Mouse (Mus musculus): ENCODE measurements at regions not wholly inside any gene's neighbourhood (a gene's known extent, or its start where the extent isn't known, plus 50 kb on each side); places are given as distances from the start of the nearest gene placed in this dataset.

GRCm38 (mm10) chr1:183611966-183612694, 194.1 kb downstream of the Hhipl2 start:
- no peak for DNase-seq (ENCODE audit: low spot score in 2 of 2)
- intact Hi-C loops (cut with DNase I): no loop called here

GRCm38 (mm10) chr1:183619451-183620059, 201.5 kb downstream of the Hhipl2 start:
- no peak for DNase-seq (ENCODE audit: low spot score in 2 of 2)
- intact Hi-C loops (cut with DNase I): no loop called here

GRCm38 (mm10) chr1:183622341-183622740, 204.3 kb downstream of the Hhipl2 start:
- no peak for DNase-seq (ENCODE audit: low spot score in 2 of 2)
- intact Hi-C loops (cut with DNase I): no loop called here

GRCm38 (mm10) chr1:183624266-183624665, 206.3 kb downstream of the Hhipl2 start:
- intact Hi-C loops (cut with DNase I): no loop called here
- DNase-seq (ENCODE audit: low spot score in 2 of 2): no peak

GRCm38 (mm10) chr1:183633810-183634209, 215.8 kb downstream of the Hhipl2 start:
- DNase-seq (ENCODE audit: low spot score in 2 of 2): no peak
- intact Hi-C loops (cut with DNase I): no loop called here

GRCm38 (mm10) chr1:183634836-183635235, 216.8 kb downstream of the Hhipl2 start:
- intact Hi-C loops (cut with DNase I): no loop called here
- DNase-seq (ENCODE audit: low spot score in 2 of 2): no peak

- intact Hi-C loops (cut with DNase I): no loop called here
- no peak for DNase-seq (ENCODE audit: low spot score in 2 of 2)
These were observed 219.2 kb downstream of the Hhipl2 start for GRCm38 (mm10) chr1:183637214-183637613.

GRCm38 (mm10) chr1:183639332-183639731, 221.3 kb downstream of the Hhipl2 start:
- intact Hi-C loops (cut with DNase I): no loop called here
- DNase-seq (ENCODE audit: low spot score in 2 of 2): no peak

GRCm38 (mm10) chr1:183640568-183640967, 222.6 kb downstream of the Hhipl2 start:
- intact Hi-C loops (cut with DNase I): no loop called here

GRCm38 (mm10) chr1:183644001-183644400, 226.0 kb downstream of the Hhipl2 start:
- no peak for DNase-seq (ENCODE audit: low spot score in 2 of 2)
- intact Hi-C loops (cut with DNase I): no loop called here

More at GRCm38 (mm10) chr1:183640568-183640967, 222.6 kb downstream of the Hhipl2 start:
- DNase-seq (ENCODE audit: low spot score in 2 of 2): no peak

GRCm38 (mm10) chr1:183653878-183654277, 235.9 kb downstream of the Hhipl2 start:
- intact Hi-C loops (cut with DNase I): no loop called here
- no peak for DNase-seq (ENCODE audit: low spot score in 2 of 2)

- intact Hi-C loops (cut with DNase I): no loop called here
These were observed 239.0 kb downstream of the Hhipl2 start for GRCm38 (mm10) chr1:183657043-183657442.

GRCm38 (mm10) chr1:183660541-183660940, 242.5 kb downstream of the Hhipl2 start:
- no peak for DNase-seq (ENCODE audit: low spot score in 2 of 2)
- intact Hi-C loops (cut with DNase I): no loop called here

More at GRCm38 (mm10) chr1:183657043-183657442, 239.0 kb downstream of the Hhipl2 start:
- peak in 1 of 2 experiments; percentile 10 for DNase-seq (ENCODE audit: low spot score in 2 of 2)

GRCm38 (mm10) chr1:183662369-183663043, 244.5 kb downstream of the Hhipl2 start:
- intact Hi-C loops (cut with DNase I): no loop called here
- DNase-seq (ENCODE audit: low spot score in 2 of 2): no peak

GRCm38 (mm10) chr1:183669271-183669670, 251.3 kb downstream of the Hhipl2 start:
- DNase-seq (ENCODE audit: low spot score in 2 of 2): no peak
- intact Hi-C loops (cut with DNase I): no loop called here

GRCm38 (mm10) chr1:183669674-183670073, 251.7 kb downstream of the Hhipl2 start:
- DNase-seq (ENCODE audit: low spot score in 2 of 2): peak; percentile 7 to 10
- intact Hi-C loops (cut with DNase I): no loop called here

GRCm38 (mm10) chr1:183670542-183670941, 252.5 kb downstream of the Hhipl2 start:
- intact Hi-C loops (cut with DNase I): no loop called here

GRCm38 (mm10) chr1:183671541-183671940, 253.5 kb downstream of the Hhipl2 start:
- no peak for DNase-seq (ENCODE audit: low spot score in 2 of 2)
- intact Hi-C loops (cut with DNase I): no loop called here

More at GRCm38 (mm10) chr1:183670542-183670941, 252.5 kb downstream of the Hhipl2 start:
- DNase-seq (ENCODE audit: low spot score in 2 of 2): no peak

- intact Hi-C loops (cut with DNase I): no loop called here
- DNase-seq (ENCODE audit: low spot score in 2 of 2): no peak
These were observed 254.5 kb downstream of the Hhipl2 start for GRCm38 (mm10) chr1:183672521-183672920.

GRCm38 (mm10) chr1:183677585-183677984, 259.6 kb downstream of the Hhipl2 start:
- intact Hi-C loops (cut with DNase I): no loop called here
- no peak for DNase-seq (ENCODE audit: low spot score in 2 of 2)

- peak in 1 of 2 experiments; percentile 12 for DNase-seq (ENCODE audit: low spot score in 2 of 2)
These were observed 261.9 kb downstream of the Hhipl2 start for GRCm38 (mm10) chr1:183679949-183680348.

More at GRCm38 (mm10) chr1:183679949-183680348, 261.9 kb downstream of the Hhipl2 start:
- intact Hi-C loops (cut with DNase I): no loop called here
